Mouse (Mus musculus): ENCODE results near the gene Mbd3.

DNA sequence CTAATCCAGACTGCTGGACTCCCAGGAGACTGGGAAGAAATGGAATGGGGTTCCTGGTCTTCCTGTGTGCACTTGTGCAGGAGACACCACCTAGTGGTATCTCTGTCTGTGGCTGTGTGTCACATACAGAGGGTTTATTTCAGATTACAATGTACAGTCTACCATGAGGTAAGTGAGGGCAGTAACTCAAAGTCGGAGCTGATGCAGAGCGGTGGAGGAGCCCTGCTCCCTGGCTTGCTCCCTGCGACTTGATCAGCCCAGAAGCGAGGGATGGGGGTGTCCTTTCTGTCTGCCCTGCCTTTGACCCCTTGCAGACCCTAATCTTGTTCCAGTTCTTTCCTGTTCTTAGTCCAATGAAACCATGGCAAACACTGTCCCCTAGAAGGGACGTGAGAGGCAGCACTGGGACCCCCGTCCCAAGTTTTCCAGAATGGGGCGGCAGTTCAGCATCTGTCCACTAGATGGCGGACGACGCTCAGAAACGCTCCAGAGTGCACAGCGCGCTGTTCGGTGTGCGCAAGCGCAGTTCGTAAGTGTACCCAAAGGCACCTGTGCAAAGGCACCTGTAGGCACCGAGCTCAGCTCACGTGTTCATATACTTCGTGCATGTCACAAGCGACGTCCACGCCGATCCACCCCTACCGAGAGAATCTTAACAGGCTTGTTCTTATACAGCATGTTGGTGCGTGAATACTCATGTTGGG lies 46.7 kb upstream of the Mbd3 start:
- peak; percentile 95 for TF ChIP-seq CTCF (IDR thresholded peaks at IDR 0.05; ENCODE audit: extremely low read depth, insufficient read length, insufficient replicate concordance, low read depth, low read length)
- TF ChIP-seq POLR2A (IDR thresholded peaks at IDR 0.05; ENCODE audit: low read depth, low read length) = no peak
